Mouse (Mus musculus) cerebellum, adult 2 months (tissue): ENCODE results near the gene Lingo1. TPM values are rescaled to one million over a fixed set of nuclear protein-coding genes. Genes with fewer than 3 reads are reported as not detected.

Experiments
- DNase-seq, 2 experiments: peaks; one replicate each; pipeline ENCODE4 v3.0.0; 2021
- H3K27ac ChIP-seq: fragments of 200-500 bp; 2 replicates; pipeline ENCODE4 v1.5.1; 2012; ENCODE audit warnings: low read length, control low read depth, inconsistent platforms; ENCODE audit not compliant: insufficient read depth
- H3K27me3 ChIP-seq: fragments of 200-500 bp; 2 replicates; pipeline ENCODE4 v1.6.1; 2012; ENCODE audit warnings: inconsistent platforms, mild to moderate bottlenecking, low read length, moderate library complexity; ENCODE audit not compliant: control insufficient read depth, insufficient read depth
- H3K4me1 ChIP-seq: fragments of 200-500 bp; 2 replicates; pipeline ENCODE4 v1.6.1; 2011; ENCODE audit warnings: low read length; ENCODE audit not compliant: control insufficient read depth, insufficient read depth
- H3K4me3 ChIP-seq: fragments of 200-500 bp; replicated peaks from 2 replicates; pipeline ENCODE3; 2011; ENCODE audit warnings: mild to moderate bottlenecking, low read depth, low read length, control low read depth; ENCODE audit not compliant: insufficient read depth
- CTCF ChIP-seq: fragments of 200-500 bp; IDR thresholded peaks from 2 replicates; pipeline ENCODE4 v1.5.1; 2011; ENCODE audit warnings: low read depth, mild to moderate bottlenecking, control low read depth, low read length, moderate library complexity, borderline replicate concordance; ENCODE audit not compliant: insufficient read depth
- POLR2A ChIP-seq: fragments of 200-500 bp; IDR thresholded peaks from 2 replicates; pipeline ENCODE4 v1.6.1; 2011; ENCODE audit warnings: low read length, control low read depth, borderline replicate concordance; ENCODE audit not compliant: insufficient read depth
- WGBS: fragments of 180-500 bp; shearing (Covaris S2); methylation state at CpG from one replicate; pipeline ENCODE4 v1.1.7; 2018; 5-methylcytosine and 5-hydroxymethylcytosine counted together
- polyA plus RNA-seq: library from polyadenylated mRNA; depleted of rRNA; stranded (reverse); fragments of >200 nt; gene quantifications from 2 replicates; pipeline ENCODE4 v1.2.3, GENCODE M21; 2012; rRNA removed

The Lingo1 gene
- 85.1 and 88.3 TPM in 2 replicates for polyA plus RNA-seq

DNA sequence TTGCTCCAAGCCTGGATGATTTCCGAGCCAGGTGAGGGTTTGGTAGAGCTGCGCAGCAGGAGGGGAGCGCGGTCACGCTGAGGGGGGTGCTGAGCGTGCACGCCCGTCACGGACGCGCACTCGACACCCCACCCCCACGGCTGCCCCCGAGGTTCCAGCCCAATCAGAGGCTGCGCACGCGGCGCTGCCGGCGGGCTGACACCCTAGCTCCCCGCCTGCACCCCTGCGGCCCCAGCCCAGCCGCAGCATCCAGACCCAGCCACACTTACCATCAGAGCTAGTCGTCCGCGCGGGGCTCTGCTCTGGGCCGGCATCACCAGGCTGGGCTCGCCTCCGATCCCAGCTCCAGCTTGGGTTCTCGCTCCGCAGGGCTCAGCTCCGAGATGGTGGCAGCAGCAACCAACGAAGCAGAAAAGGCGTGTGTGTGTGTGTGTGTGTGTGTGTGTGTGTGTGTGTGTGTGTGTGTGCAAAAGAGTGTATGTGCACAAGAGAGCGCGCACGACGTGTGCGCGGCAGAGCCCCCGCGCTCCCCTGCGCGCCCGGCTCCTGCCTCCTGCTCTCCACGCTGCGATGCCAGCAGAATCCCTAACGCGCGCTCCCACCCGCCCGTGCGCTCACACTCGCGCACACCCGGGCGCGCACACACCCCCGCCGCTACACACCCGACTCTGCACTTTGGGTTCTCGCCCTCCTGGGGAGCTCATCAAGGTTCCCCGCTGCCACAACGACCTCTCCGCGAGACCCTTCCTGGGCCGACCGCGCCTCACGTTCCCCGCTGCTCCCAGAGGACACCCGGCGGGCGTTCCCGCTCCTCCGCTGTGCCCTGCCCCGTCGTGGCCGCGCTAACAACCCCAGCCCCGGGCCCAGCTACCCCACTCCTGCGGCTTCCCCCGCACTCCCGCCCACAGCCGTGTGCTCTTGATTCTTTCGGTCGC is at the start of gene Lingo1:
TSS of gene Lingo1 (minus strand) at position 748 of the 935 bp plus-strand sequence.
- peak; percentile 72 to 78 for DNase-seq
- Histone ChIP-seq H3K4me1 (peaks cover 13% of the 10 kb centered on the region), H3K27me3 (no peaks in the 10 kb centered on the region), H3K27ac (peak within 1 kb of the TSS; percentile 73), H3K4me3 (peak within 1 kb of the TSS; percentile 80)
- TF ChIP-seq CTCF, result no peak
- no peak for TF ChIP-seq POLR2A
- WGBS, result 1% methylated on average over 88 of the region's 88 CpGs

GRCm38 (mm10) chr9:56844644-56845043 is 48.4 kb upstream of the Lingo1 start:
- H3K27ac ChIP-seq, result no peak overlapping the region
- no peaks in the 10 kb centered on the region for H3K27me3 ChIP-seq
- no peak overlapping the region for H3K4me3 ChIP-seq
- no peak for DNase-seq
- TF ChIP-seq CTCF (no peak), POLR2A (no peak)
- WGBS, result 61% methylated on average over 8 of the region's 8 CpGs
- H3K4me1 ChIP-seq, result peaks cover 8% of the 10 kb centered on the region

DNA sequence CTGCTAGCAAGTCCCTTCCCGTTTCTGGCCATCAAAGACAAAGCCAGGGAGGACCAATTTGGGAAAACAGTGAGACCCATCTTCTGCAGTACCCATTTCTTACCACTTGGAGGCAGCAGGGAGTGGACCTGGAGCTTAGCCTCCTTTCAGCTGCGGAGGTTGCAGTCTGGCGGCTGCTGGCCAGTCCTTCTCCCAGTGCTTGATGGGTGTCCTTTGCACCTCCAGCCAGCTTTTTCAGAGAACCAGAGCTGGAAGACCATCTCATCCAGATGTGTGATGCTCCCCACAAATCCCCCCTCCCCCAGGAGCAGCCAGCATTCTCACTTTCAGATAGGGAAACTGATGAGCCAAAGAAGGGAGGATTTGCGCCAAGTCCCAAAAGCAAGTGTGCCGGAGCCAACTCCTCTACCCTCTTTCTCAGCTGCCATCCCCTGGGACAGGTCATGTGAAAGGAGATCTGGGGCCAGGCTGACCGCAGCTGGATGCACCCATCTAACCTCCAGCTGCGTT is 47.5 kb upstream of the Lingo1 start:
- DNase-seq, result peak; percentile 64 to 78
- no peak overlapping the region for H3K4me3 ChIP-seq
- WGBS, result 11% methylated on average over 7 of the region's 7 CpGs
- peaks cover 8% of the 10 kb centered on the region for H3K4me1 ChIP-seq
- no peaks in the 10 kb centered on the region for H3K27me3 ChIP-seq
- TF ChIP-seq POLR2A, result no peak
- peak; percentile 89 for TF ChIP-seq CTCF
- H3K27ac ChIP-seq, result no peak overlapping the region

- TF ChIP-seq POLR2A (no peak), CTCF (no peak)
- DNase-seq, result no peak
- WGBS, result 65% methylated on average over 3 of the region's 3 CpGs
- Histone ChIP-seq H3K4me1 (peaks cover 8% of the 10 kb centered on the region), H3K27ac (no peak overlapping the region), H3K4me3 (no peak overlapping the region), H3K27me3 (no peaks in the 10 kb centered on the region)
Measured at GRCm38 (mm10) chr9:56842303-56842719, 46.0 kb upstream of the Lingo1 start.

GRCm38 (mm10) chr9:56841864-56842263 is 45.6 kb upstream of the Lingo1 start:
- Histone ChIP-seq H3K4me3 (no peak overlapping the region), H3K27me3 (no peaks in the 10 kb centered on the region), H3K27ac (no peak overlapping the region), H3K4me1 (peaks cover 8% of the 10 kb centered on the region)
- DNase-seq, result no peak
- TF ChIP-seq POLR2A (no peak), CTCF (no peak)

GRCm38 (mm10) chr9:56840721-56841120 is 44.5 kb upstream of the Lingo1 start:
- Histone ChIP-seq H3K27me3 (no peaks in the 10 kb centered on the region), H3K27ac (no peak overlapping the region), H3K4me3 (no peak overlapping the region), H3K4me1 (peaks cover 8% of the 10 kb centered on the region)
- peak; percentile 22 to 53 for DNase-seq
- WGBS, result 34% methylated on average over 5 of the region's 5 CpGs
- no peak for TF ChIP-seq POLR2A
- TF ChIP-seq CTCF, result no peak

DNA sequence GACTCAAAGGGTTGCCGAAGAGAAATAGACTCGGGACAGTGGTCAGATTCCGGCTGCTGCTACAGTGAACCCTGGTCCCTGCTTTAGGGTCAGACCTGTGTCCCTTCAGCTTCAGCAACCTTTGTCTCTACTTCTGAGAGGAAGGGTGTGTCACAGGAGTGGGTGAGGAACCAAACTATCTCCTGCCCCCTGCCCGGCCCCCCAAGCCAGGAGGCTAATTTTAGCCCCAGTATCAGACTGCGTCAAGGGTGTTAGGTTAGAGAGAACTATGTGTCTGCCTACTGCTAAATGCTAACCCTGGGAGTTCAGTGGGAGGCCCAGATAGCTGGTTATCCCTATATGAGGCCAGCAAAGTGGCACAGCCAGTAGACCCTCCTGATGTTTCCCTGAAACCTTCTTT is 38.9 kb upstream of the Lingo1 start:
- TF ChIP-seq CTCF, result no peak
- TF ChIP-seq POLR2A, result no peak
- no peak for DNase-seq

GRCm38 (mm10) chr9:56832900-56833299 is 36.6 kb upstream of the Lingo1 start:
- no peak for DNase-seq
- H3K27me3 ChIP-seq, result no peaks in the 10 kb centered on the region
- no peak for TF ChIP-seq POLR2A
- TF ChIP-seq CTCF, result no peak
- H3K27ac ChIP-seq, result no peak overlapping the region
- no peaks in the 10 kb centered on the region; the same call in 1 of the 2 replicates for H3K4me1 ChIP-seq
- H3K4me3 ChIP-seq, result no peak overlapping the region
- WGBS, result 31% methylated on average over 6 of the region's 6 CpGs

More for the DNA sequence above, 38.9 kb upstream of the Lingo1 start:
- no peak overlapping the region for H3K27ac ChIP-seq
- no peaks in the 10 kb centered on the region for H3K27me3 ChIP-seq
- no peaks in the 10 kb centered on the region; the same call in 1 of the 2 replicates for H3K4me1 ChIP-seq
- WGBS, result 86% methylated on average over 5 of the region's 5 CpGs
- H3K4me3 ChIP-seq, result no peak overlapping the region
